20 mouse cellular contexts compared by ENCODE assay signal in genomic region chr5:146471821-146472220, GRCm38 (mm10). TPM values are rescaled to one million over a fixed set of nuclear protein-coding genes. Genes with fewer than 3 reads are reported as not detected.
"Had no signal": no experiment of that assay in that cellular context is flagged by ENCODE, and none has a peak within 500 bp of the region (broad histone marks: within the 10 kb centered on the region; RNA-seq: fewer than 3 reads in every experiment).

No protein-coding gene starts in this region.

- H3K27ac ChIP-seq: kidney, postnatal 0 days; limb, embryonic 13.5 days; liver, embryonic 14.5 days; neural tube, embryonic 15.5 days had no signal

- H3K4me3 ChIP-seq: limb, embryonic 13.5 days; myocyte; neural tube, embryonic 15.5 days had no signal

- H3K4me1 ChIP-seq: limb, embryonic 13.5 days; neural tube, embryonic 15.5 days had no signal

- H3K27me3 ChIP-seq: limb, embryonic 13.5 days; neural tube, embryonic 15.5 days had no signal

- H3K9me3 ChIP-seq: limb, embryonic 13.5 days; neural tube, embryonic 15.5 days had no signal

- DNase-seq: layer of hippocampus, adult 9-11 months; layer of hippocampus, postnatal 36 days; lung, adult 18-20 months; midbrain, embryonic 14.5 days; right cerebral cortex, adult 18-20 months; right cerebral cortex, postnatal 25 days; thymus, postnatal 4 days had no signal

RNA-seq across cellular contexts. Expression of gene Gm6408, which starts 9.9 kb away (rescaled TPM):
- total RNA-seq: layer of hippocampus, adult 18-20 months; layer of hippocampus, postnatal 36 days; left cerebral cortex, adult 8-10 months; left cerebral cortex, postnatal 36 days; liver, adult 2 months had no signal
- polyA plus RNA-seq: kidney, postnatal 0 days; limb, embryonic 13.5 days; liver, adult 2 months; liver, embryonic 14.5 days; lung, embryonic 16.5 days; midbrain, embryonic 14.5 days; myocyte; neural tube, embryonic 11.5 days; neural tube, embryonic 15.5 days; small intestine, adult 2 months; stomach, embryonic 16.5 days had no signal

RNA-seq across cellular contexts. Expression of gene Gm6370, which starts 19.3 kb away (rescaled TPM):
- total RNA-seq: layer of hippocampus, adult 18-20 months; layer of hippocampus, postnatal 36 days; left cerebral cortex, adult 8-10 months; left cerebral cortex, postnatal 36 days; liver, adult 2 months had no signal
- polyA plus RNA-seq: kidney, postnatal 0 days; limb, embryonic 13.5 days; liver, adult 2 months; liver, embryonic 14.5 days; lung, embryonic 16.5 days; midbrain, embryonic 14.5 days; myocyte; neural tube, embryonic 11.5 days; neural tube, embryonic 15.5 days; small intestine, adult 2 months; stomach, embryonic 16.5 days had no signal

RNA-seq across cellular contexts. Expression of gene 4930449I24Rik, which starts 30.4 kb away (rescaled TPM):
- total RNA-seq: layer of hippocampus, adult 18-20 months; layer of hippocampus, postnatal 36 days; left cerebral cortex, adult 8-10 months; left cerebral cortex, postnatal 36 days; liver, adult 2 months had no signal
- polyA plus RNA-seq: kidney, postnatal 0 days; limb, embryonic 13.5 days; liver, adult 2 months; liver, embryonic 14.5 days; lung, embryonic 16.5 days; midbrain, embryonic 14.5 days; myocyte; neural tube, embryonic 11.5 days; neural tube, embryonic 15.5 days; small intestine, adult 2 months; stomach, embryonic 16.5 days had no signal

RNA-seq across cellular contexts. Expression of gene Gm3402, which starts 42.1 kb away (rescaled TPM):
- total RNA-seq: layer of hippocampus, adult 18-20 months; layer of hippocampus, postnatal 36 days; left cerebral cortex, adult 8-10 months; left cerebral cortex, postnatal 36 days; liver, adult 2 months had no signal
- polyA plus RNA-seq: kidney, postnatal 0 days; limb, embryonic 13.5 days; liver, adult 2 months; liver, embryonic 14.5 days; lung, embryonic 16.5 days; midbrain, embryonic 14.5 days; myocyte; neural tube, embryonic 11.5 days; neural tube, embryonic 15.5 days; small intestine, adult 2 months; stomach, embryonic 16.5 days had no signal

RNA-seq across cellular contexts. Expression of gene Gm3404, which starts 53.8 kb away (rescaled TPM):
- total RNA-seq: layer of hippocampus, adult 18-20 months; layer of hippocampus, postnatal 36 days; left cerebral cortex, adult 8-10 months; left cerebral cortex, postnatal 36 days; liver, adult 2 months had no signal
- polyA plus RNA-seq: kidney, postnatal 0 days; limb, embryonic 13.5 days; liver, adult 2 months; liver, embryonic 14.5 days; lung, embryonic 16.5 days; midbrain, embryonic 14.5 days; myocyte; neural tube, embryonic 11.5 days; neural tube, embryonic 15.5 days; small intestine, adult 2 months; stomach, embryonic 16.5 days had no signal
